Mouse (Mus musculus): ENCODE data around the gene Vsx1. TPM values are rescaled to one million over a fixed set of nuclear protein-coding genes. Genes with fewer than 3 reads are reported as not detected.

The Vsx1 gene
- total and polyA plus RNA-seq, 3 experiments = 0.10 to 0.14 TPM; not detected in 1

DNA sequence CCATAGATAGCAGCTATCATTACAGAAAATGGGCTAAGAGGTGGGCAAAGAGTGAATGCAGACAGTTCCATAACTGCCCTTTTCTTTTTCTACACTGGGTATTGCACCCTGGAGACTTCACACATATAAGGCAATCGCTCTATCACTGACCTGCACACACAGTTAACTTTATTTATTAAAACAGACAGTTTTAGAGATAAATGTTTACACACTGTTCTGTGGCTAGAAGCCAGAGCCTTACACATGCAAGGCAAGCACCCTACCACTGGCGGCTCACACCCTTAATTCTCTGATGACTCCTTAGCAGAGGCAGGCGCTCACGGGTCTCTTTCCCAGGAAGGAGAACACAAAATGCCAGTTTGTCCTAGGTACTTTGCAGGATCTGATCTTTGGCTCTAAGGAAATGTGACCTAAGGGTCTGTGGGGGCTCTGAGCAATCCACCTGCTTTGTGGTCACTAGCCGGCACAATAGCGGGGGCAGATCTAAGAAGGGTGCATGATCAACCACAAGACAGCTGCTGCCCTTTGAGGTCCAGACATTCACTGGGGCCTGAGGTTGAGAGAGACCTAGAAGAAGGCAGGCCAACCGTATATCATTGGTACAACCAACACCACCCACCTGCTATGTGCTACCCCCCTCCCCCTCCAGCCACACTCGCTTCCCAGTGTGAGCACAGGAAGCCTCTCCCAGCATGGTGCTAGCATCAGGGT lies 42.6 kb downstream of the Vsx1 start:
- TF ChIP-seq CTCF (IDR thresholded peaks at IDR 0.05) (no peak), EP300 (IDR thresholded peaks at IDR 0.05; ENCODE audit: insufficient read depth, low read depth, low read length) (no peak), POLR2A (IDR thresholded peaks at IDR 0.05; ENCODE audit: insufficient read depth, low read depth, low read length) (no peak)
- H3K4me1 ChIP-seq (ENCODE audit: control insufficient read depth, insufficient read depth, low read length) = peaks cover 18% of the 10 kb centered on the region
- no peak for DNase-seq
- H3K79me2 ChIP-seq (replicated peaks; ENCODE audit: control insufficient read depth, insufficient read depth, low read length) = no peaks in the 10 kb centered on the region
- 85% methylated on average over 8 of the region's 8 CpGs for WGBS
- H3K4me3 ChIP-seq = no peak overlapping the region
- peaks cover 10% of the 10 kb centered on the region for H3K36me3 ChIP-seq (ENCODE audit: control insufficient read depth, insufficient read depth, low read length)
- H3K27me3 ChIP-seq (ENCODE audit: control insufficient read depth, insufficient read depth, low read length) = no peaks in the 10 kb centered on the region
- no peak overlapping the region for H3K27ac ChIP-seq
- H3K9ac ChIP-seq (ENCODE audit: low read depth, low read length) = no peak overlapping the region
- intact Hi-C loops (cut with DNase I) = no loop called here

DNA sequence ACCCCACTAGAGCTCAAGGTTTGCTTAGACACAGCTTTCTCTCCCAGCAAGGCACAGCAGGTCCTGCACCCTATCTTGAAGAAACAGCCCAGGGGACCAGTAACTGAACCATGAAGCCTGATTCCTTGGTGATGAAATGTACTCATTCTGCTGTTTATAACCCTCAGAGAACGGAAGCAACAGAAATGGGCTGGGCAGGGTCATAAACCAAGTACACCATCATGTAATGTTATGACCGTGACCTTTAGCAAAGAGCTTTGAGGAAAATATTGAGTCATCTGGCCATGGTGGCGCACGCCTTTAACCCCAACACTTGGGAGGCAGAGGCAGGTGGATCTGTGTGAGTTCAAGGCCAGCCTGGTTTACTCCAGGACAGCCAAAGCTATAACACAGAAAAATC lies 43.9 kb downstream of the Vsx1 start:
- no peaks in the 10 kb centered on the region for H3K27me3 ChIP-seq (ENCODE audit: control insufficient read depth, insufficient read depth, low read length)
- no peak overlapping the region for H3K9ac ChIP-seq (ENCODE audit: low read depth, low read length)
- H3K36me3 ChIP-seq (ENCODE audit: control insufficient read depth, insufficient read depth, low read length) = peaks cover 8% of the 10 kb centered on the region
- intact Hi-C loops (cut with DNase I) = no loop called here
- no peak overlapping the region for H3K27ac ChIP-seq
- 0 out of 2 replicates have a peak, but pooled peaks cover 1% of the 10 kb centered on the region for H3K79me2 ChIP-seq (replicated peaks; ENCODE audit: control insufficient read depth, insufficient read depth, low read length)
- WGBS = 85% methylated on average over 4 of the region's 4 CpGs
- TF ChIP-seq EP300 (IDR thresholded peaks at IDR 0.05; ENCODE audit: insufficient read depth, low read depth, low read length) (no peak), CTCF (IDR thresholded peaks at IDR 0.05) (no peak), POLR2A (IDR thresholded peaks at IDR 0.05; ENCODE audit: insufficient read depth, low read depth, low read length) (no peak)
- DNase-seq = no peak
- no peak overlapping the region for H3K4me3 ChIP-seq
- peaks cover 14% of the 10 kb centered on the region for H3K4me1 ChIP-seq (ENCODE audit: control insufficient read depth, insufficient read depth, low read length)

DNA sequence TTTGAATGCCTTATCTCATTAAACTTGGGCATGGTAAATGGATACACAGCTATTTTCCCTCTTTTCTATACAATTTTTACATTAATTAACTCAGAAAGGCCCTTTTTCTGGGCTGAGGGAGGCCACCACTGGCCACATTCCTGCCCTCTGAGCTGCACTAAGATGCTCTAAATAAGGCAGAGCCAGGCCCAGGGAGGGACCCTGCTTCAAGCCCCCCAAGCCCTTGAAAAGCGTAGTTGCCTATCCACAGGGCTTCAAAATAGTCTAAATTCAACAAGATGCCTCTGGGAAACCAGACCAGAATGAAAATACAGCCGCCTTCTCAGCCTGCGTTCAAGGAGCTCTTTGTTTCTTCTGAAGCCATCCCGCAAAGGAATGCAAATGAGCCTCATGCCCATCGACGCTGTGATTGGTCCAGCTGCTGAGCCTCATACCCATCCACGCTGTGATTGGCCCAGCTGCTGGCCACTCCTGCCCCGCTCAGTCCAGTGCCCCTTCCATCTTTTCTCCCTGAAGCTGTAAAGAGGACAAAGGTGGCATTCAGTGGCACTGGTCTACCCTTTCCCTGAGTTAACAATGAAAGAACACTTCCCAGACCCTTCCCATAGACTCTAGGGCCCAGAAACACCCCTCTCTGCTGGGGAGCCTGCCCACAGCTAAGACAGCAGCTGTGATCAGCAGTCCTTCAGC lies 45.3 kb downstream of the Vsx1 start:
- H3K4me3 ChIP-seq = no peak overlapping the region
- H3K79me2 ChIP-seq (replicated peaks; ENCODE audit: control insufficient read depth, insufficient read depth, low read length) = 0 out of 2 replicates have a peak, but pooled peaks cover 1% of the 10 kb centered on the region
- TF ChIP-seq EP300 (IDR thresholded peaks at IDR 0.05; ENCODE audit: insufficient read depth, low read depth, low read length) (no peak), POLR2A (IDR thresholded peaks at IDR 0.05; ENCODE audit: insufficient read depth, low read depth, low read length) (no peak), CTCF (IDR thresholded peaks at IDR 0.05) (no peak)
- intact Hi-C loops (cut with DNase I) = no loop called here
- H3K27ac ChIP-seq = no peak overlapping the region
- no peak overlapping the region for H3K9ac ChIP-seq (ENCODE audit: low read depth, low read length)
- WGBS = 70% methylated on average over 8 of the region's 8 CpGs
- no peak for DNase-seq
- H3K36me3 ChIP-seq (ENCODE audit: control insufficient read depth, insufficient read depth, low read length) = peaks cover 6% of the 10 kb centered on the region
- H3K27me3 ChIP-seq (ENCODE audit: control insufficient read depth, insufficient read depth, low read length) = no peaks in the 10 kb centered on the region
- H3K4me1 ChIP-seq (ENCODE audit: control insufficient read depth, insufficient read depth, low read length) = peaks cover 7% of the 10 kb centered on the region

DNA sequence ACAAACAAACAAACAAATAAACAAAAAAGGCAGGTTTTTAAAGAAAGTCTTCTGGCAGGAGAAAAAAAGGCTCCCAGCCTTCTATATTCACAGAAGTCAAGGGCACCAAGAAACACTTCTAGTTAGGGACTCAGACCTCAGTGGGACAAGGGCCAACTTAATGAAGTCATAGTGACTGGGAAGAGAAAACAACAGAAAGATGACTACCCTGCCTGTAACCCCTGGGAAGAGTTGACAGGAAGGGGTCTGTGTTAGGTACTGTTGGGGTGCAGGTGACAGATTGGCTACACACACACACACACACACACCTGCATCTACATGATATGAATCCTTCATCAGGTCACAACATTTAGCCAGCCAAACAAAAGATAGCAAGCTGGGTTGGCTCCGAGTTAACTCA lies 46.0 kb downstream of the Vsx1 start:
- intact Hi-C loops (cut with DNase I) = no loop called here
- no peak overlapping the region for H3K27ac ChIP-seq
- DNase-seq = no peak
- peaks cover 5% of the 10 kb centered on the region for H3K36me3 ChIP-seq (ENCODE audit: control insufficient read depth, insufficient read depth, low read length)
- H3K27me3 ChIP-seq (ENCODE audit: control insufficient read depth, insufficient read depth, low read length) = no peaks in the 10 kb centered on the region
- 0 out of 2 replicates have a peak, but pooled peaks cover 1% of the 10 kb centered on the region for H3K79me2 ChIP-seq (replicated peaks; ENCODE audit: control insufficient read depth, insufficient read depth, low read length)
- 54% methylated on average over 1 of the region's 1 CpGs for WGBS
- no peak overlapping the region for H3K4me3 ChIP-seq
- TF ChIP-seq CTCF (IDR thresholded peaks at IDR 0.05) (no peak), EP300 (IDR thresholded peaks at IDR 0.05; ENCODE audit: insufficient read depth, low read depth, low read length) (no peak), POLR2A (IDR thresholded peaks at IDR 0.05; ENCODE audit: insufficient read depth, low read depth, low read length) (no peak)
- H3K4me1 ChIP-seq (ENCODE audit: control insufficient read depth, insufficient read depth, low read length) = peaks cover 3% of the 10 kb centered on the region
- no peak overlapping the region for H3K9ac ChIP-seq (ENCODE audit: low read depth, low read length)

DNA sequence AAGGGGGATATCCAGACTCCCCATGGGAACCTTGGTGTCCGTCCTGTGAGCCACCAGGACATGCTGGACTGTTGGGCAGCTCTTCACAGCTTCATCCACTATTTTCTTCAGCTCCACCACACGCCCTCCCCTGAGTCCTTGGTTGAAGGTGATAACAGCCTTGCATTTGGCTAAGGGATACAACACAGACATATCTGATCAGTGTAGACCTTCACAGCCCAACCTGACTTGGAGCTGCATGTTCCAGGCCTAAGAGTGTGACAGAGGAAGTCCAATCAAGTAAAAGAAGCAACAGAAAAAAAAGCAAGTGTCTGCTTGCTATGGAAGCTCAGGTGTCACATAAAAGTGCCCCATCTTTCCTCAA lies 50.8 kb downstream of the Vsx1 start:
- intact Hi-C loops (cut with DNase I) = loop anchor here (2.0 kb wide), 1 partner anchor 14 kb away; no protein-coding TSS in a partner anchor
- WGBS = 41% methylated on average over 2 of the region's 2 CpGs
- peaks cover 4% of the 10 kb centered on the region for H3K36me3 ChIP-seq (ENCODE audit: control insufficient read depth, insufficient read depth, low read length)

More for the DNA sequence above, 50.8 kb downstream of the Vsx1 start:
- no peaks in the 10 kb centered on the region for H3K27me3 ChIP-seq (ENCODE audit: control insufficient read depth, insufficient read depth, low read length)
- H3K27ac ChIP-seq = no peak overlapping the region
- no peak for DNase-seq
- no peak for TF ChIP-seq CTCF (IDR thresholded peaks at IDR 0.05)
- TF ChIP-seq POLR2A (IDR thresholded peaks at IDR 0.05; ENCODE audit: insufficient read depth, low read depth, low read length) = no peak
- peaks cover 1% of the 10 kb centered on the region; the same call in 1 of the 2 replicates for H3K4me1 ChIP-seq (ENCODE audit: control insufficient read depth, insufficient read depth, low read length)
- 0 out of 2 replicates have a peak, but pooled peaks cover 1% of the 10 kb centered on the region for H3K79me2 ChIP-seq (replicated peaks; ENCODE audit: control insufficient read depth, insufficient read depth, low read length)
- no peak overlapping the region for H3K4me3 ChIP-seq
- H3K9ac ChIP-seq (ENCODE audit: low read depth, low read length) = no peak overlapping the region

Data from heart, adult 2 months (tissue).